Mouse (Mus musculus) spleen, embryonic (tissue): ENCODE measurements at regions not wholly inside any gene's neighbourhood (a gene's known extent, or its start where the extent isn't known, plus 50 kb on each side); places are given as distances from the start of the nearest gene placed in this dataset.

Experiments used
- CTCF ChIA-PET: fragments of 350-600 bp; sonication (Branson Sonifier 250); formaldehyde crosslinking; loops from one replicate; lab custom pipeline; 2022; lab: Charles Lee

DNA sequence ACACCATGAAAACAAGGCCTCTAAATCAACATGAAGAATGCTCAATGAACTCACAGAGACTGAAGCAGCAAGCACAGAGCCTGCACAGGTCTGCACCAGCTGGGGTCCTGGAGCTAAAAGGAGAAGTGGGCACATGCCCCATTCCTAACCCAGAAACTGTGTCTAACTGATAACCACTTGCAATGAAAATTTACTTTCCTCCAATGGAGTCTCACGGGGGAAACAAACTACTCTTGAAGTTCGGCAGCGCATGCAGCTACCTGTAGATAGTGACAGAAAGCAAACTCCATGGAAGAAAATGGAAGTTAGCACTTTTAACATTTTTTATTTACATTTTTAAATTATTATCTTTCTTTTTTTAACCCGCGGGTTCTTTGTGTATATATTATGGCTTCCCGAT, 76.8 kb upstream of the Akap6 start:
- CTCF ChIA-PET, result no interaction called here

DNA sequence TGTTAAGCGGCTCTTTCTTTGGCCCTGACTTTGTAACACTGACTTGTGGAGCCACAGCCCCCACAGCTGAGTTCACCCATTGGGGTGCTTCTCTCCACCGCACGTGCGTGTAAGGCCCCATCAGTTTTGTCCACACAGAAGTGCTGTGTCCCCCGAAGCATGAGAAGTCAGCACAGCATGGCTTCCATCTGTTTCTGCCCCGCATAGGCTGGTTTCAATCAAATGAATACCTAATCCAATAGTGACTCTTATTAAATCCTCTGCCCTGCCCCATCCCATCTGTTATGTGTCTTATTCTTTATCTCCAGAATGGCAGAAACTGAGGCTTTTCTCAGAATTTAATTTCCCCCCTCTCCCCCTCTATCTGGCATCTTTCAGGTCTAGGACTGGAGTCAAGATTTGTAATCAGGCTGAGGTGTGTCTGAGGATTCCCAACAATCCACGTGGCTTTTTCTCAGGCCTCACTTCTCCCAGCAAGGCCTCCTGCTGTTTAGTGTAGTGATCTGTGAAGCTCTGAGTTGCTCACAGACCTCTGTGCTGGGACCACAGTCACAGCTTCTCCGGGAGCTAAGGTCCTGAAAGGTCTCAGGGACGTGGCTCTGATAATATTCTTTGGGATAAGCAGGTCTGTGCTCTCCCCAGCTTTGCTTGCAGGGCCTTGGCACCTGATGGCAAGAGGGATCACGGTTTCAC, 75.6 kb upstream of the Akap6 start:
- CTCF ChIA-PET, result no interaction called here

DNA sequence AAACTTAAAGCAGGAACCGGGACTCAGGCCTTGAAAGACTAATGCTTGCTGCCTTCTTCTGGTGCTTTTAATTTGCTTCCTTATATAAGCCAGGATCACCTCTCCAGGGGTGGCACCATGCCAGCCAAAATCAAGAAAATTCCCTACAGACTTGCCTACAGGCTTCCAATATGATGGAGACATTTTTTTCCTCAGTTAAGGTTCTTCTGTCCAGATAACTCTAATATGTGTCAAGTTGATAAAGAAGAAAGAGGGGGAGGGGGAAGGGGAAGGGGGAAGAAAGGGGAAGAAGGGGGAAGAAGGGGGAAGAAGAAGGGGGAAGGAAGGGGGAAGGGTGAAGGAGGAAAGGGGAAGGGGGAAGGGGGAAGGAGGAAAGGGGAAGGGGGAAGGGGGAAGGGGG, 74.3 kb upstream of the Akap6 start:
- CTCF ChIA-PET, result no interaction called here

DNA sequence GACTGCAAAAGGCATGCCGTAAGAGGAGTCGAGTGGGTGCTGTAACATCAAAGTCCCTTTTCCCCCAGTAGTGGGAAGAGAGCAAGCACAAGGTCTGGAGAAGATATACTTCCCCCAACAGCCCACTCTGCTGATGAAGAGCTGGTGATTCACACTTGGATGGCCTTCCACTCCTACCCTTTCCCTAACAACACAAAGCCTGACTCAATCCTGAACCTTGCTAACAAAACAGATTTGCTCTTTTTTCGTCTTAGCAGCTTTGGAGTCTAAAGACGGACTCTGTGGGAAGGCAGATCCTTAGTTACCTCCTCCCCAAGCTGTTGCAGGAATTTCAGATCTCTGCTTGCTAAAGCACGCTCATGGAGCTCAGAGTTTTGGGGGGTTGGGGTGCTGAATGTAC, 70.4 kb upstream of the Akap6 start:
- CTCF ChIA-PET, result interaction anchor here (0.6 kb wide), 1 partner anchor 119 kb away, joined by 3 read pairs; no protein-coding TSS in a partner anchor

DNA sequence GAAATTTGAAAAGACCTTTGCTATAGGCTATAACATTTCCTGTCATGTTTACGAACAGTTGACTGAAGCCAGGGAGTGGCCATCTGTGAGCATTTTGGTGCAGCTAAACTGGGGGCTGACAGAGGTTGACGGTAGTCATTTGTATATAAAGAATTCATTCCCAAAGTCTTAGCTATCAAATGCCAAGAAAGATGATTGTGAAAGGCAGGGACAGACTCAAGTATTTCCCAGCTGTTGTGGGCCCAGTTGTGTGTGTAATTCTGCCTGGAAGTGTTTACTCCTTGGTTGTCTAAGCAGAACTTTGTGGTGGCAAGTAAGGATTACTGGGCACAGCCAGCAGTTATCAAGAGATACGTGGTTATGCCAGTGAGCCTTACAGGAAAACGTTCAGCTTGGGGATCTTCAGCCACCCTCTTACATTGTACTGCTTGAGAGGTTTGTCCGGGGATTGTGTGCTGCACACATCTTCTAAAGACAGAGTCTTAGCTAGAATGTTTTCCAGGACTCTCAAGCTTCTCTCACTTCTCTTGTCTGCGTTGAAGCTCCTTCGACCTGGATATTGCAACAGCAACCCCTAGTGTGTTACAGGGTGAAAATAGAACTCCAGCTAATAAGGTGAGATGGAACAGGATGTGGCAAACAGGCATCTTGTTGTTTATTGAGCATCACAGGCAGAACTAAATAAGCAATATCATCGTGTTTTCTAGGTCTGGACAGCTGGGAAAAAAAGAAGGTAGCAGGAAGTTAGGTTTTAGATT, 63.9 kb upstream of the Akap6 start:
- CTCF ChIA-PET, result no interaction called here

DNA sequence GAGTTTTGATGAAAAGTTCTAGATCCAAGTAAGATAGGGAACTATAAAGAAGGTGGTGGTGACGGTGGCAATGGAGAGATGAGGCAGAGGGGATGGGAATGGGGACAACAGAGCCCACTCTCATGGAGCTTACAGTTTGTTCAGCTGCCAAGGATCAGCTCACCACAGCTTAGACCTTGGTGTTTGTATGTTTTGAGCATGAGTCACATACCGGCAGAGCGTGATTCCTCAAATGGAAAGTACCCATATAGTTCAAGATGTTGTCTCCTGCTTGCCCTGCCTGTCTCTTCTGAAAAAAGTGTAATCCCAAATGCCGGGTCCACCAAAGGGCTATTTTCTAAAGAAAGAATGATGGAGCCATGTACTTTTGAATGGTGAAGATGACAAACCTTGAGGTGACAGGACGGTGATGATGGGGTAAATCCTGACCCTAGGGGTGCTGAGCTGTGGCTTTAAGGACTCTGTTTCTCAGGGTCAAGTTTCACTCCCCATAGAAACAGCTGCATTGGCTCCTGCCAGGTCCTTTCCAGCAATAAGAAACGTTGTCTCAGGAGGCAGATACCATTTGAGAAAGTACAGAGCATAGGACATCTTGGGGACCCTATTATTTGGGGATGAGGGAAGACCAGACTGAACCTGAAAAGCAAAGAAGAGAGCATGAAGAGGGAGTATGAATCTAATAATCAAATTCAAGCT, 62.8 kb upstream of the Akap6 start:
- CTCF ChIA-PET, result no interaction called here

DNA sequence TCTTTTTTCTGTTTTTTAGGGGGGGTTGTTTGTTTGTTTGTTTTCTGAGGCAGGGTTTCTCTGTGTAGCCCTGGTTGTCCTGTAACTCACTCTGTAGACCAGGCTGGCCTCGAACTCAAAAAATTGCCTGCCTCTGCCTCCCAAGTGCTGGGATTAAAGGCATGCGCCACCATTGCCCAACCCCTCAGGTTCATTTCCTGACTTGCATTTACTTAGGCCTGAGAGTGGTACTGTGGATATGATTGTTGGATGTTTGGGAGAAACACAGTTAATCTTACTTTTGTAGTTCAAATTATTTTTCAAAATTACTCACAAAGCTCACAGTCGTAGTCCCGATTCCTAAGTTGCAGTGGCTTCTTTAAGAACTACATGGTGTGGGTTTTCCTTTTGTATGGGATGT, 62.3 kb upstream of the Akap6 start:
- CTCF ChIA-PET, result no interaction called here

DNA sequence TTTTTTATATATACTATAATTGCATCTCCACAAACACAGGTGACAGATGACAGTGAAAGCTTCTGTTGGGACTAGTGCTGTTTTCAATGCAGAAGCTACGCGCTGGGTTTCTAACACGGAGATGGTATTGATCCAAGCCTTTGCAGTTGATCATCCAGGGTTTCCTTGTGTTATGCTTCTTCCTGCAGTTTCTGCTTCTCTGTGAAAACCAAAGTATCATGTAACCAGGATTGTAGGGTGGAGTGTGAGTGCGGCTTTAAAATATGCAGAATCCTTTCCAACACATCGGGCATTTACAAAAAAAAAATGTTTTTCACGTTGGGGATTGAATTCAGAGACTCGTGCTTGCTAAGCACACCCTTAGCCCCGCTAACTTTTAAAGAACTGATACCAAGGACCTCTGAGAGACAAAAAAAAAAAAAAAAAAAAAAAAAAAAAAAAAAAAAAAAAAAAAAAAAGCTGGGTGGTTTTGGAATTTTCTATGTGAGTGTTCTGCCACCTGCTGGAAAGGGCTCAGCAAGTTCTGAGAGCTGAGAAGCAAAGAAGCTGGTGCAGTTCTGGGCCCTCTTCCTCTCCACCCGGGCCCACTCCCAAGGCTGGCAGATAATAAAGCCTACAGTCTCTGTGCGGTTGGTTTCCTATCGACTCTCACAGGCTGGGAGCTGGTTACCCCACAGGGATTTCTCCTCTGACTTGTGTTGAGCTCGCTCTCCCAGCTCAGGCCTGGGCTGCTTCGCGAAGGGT, 61.5 kb upstream of the Akap6 start:
- CTCF ChIA-PET, result interaction anchor here (0.7 kb wide), 1 partner anchor 100 kb away, joined by 3 read pairs; no protein-coding TSS in a partner anchor

DNA sequence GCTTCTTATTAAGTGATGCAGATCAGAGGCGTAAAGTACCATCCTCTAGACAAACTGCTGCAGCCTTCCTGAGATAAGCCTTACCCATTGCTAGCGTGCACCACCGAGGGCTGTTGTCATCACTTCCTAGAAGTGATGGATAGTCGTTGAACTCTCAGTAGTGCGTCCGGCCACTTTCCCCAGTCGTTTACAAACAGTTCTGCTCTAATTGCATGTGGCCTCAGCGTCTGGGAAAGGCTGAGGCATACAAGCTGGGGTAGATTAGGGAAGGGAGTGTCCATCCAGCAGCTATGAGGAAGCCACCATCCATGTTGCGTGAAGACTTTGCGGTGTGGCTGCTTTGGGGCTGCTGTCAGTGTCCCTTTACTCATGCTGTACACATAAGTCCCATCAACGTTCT, 60.7 kb upstream of the Akap6 start:
- CTCF ChIA-PET, result no interaction called here

DNA sequence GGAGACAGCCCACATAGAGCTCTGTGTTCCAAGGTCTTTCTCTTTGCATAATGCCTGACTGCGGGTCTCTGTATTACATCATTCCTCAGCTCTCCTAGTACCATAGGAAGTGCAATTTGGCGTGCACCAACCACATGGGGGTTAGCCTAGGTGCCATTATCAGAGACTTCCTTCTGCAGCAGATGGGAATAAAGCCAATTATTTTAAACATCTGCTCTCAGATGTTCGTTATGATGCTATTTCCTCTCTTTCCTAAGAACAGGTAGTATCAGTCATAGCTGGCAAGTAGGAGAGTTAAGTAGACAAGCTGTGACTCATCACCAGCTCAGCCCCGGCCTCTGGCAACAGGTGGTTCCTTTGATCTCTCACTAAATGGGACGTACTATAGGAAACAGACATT, 55.1 kb upstream of the Akap6 start:
- CTCF ChIA-PET, result interaction anchor here (0.7 kb wide), 1 partner anchor 12 kb away, joined by 3 read pairs; no protein-coding TSS in a partner anchor
